In genomic region chr14:27405947-27406346, GRCm38 (mm10) we compare ENCODE assay signal across 18 mouse cellular contexts.
"Had no signal": no experiment of that assay in that cellular context is flagged by ENCODE, and none has a peak within 500 bp of the region (broad histone marks: within the 10 kb centered on the region; RNA-seq: fewer than 3 reads in every experiment).

No protein-coding gene starts in this region.

- DNase-seq: kidney, adult 18-20 months; kidney, adult 9 months; kidney, postnatal 14 days; kidney, postnatal 4 days; layer of hippocampus, adult 9-11 months; liver; liver, embryonic 13.5 days; lung, embryonic 14.5 days; midbrain, embryonic 14.5 days; retina, postnatal 1 day; right cerebral cortex, postnatal 25 days had no signal

- H3K4me1 ChIP-seq: limb, embryonic 10.5 days; limb, embryonic 13.5 days; neural tube, embryonic 12.5 days; neural tube, embryonic 15.5 days had no signal

- H3K4me3 ChIP-seq: limb, embryonic 10.5 days; limb, embryonic 13.5 days; liver, embryonic 13.5 days; neural tube, embryonic 12.5 days; neural tube, embryonic 15.5 days had no signal

- H3K4me2 ChIP-seq: limb, embryonic 13.5 days; liver, embryonic 13.5 days; lung, embryonic 14.5 days; midbrain, embryonic 11.5 days; neural tube, embryonic 12.5 days; neural tube, embryonic 15.5 days had no signal

- H3K9me3 ChIP-seq: limb, embryonic 10.5 days; neural tube, embryonic 15.5 days had no signal

- ATAC-seq: intestine, embryonic 16.5 days; lung, postnatal 0 days had no signal

- H3K27me3 ChIP-seq: limb, embryonic 13.5 days; liver, embryonic 13.5 days; neural tube, embryonic 12.5 days; neural tube, embryonic 15.5 days had no signal

- H3K9ac ChIP-seq: limb, embryonic 13.5 days; liver, embryonic 13.5 days; lung, embryonic 14.5 days; neural tube, embryonic 12.5 days; neural tube, embryonic 15.5 days had no signal

- H3K36me3 ChIP-seq: limb, embryonic 10.5 days; liver, embryonic 13.5 days; neural tube, embryonic 12.5 days had no signal

- H3K27ac ChIP-seq: limb, embryonic 10.5 days; limb, embryonic 13.5 days; liver, embryonic 13.5 days; neural tube, embryonic 12.5 days; neural tube, embryonic 15.5 days had no signal
